Mouse (Mus musculus) liver, adult 2 months (tissue): Measurements from ENCODE around the gene Ptpn23.

Source experiments
- CTCF ChIP-seq: fragments of 200-500 bp; IDR thresholded peaks from 2 replicates; pipeline ENCODE4 v1.5.1; 2011; ENCODE audit warnings: low read depth, low read length, control low read depth
- POLR2A ChIP-seq: fragments of 200-500 bp; IDR thresholded peaks from 2 replicates; pipeline ENCODE4 v1.6.1; 2011; ENCODE audit warnings: low read length, control low read depth; ENCODE audit not compliant: insufficient read depth; ENCODE audit errors: extremely low read depth

GRCm38 (mm10) chr9:110431241-110431640 lies 23.2 kb upstream of the Ptpn23 start:
- TF ChIP-seq CTCF = no peak
- no peak for TF ChIP-seq POLR2A
